Mouse (Mus musculus): ENCODE measurements around the gene Zfp428. TPM values are rescaled to one million over a fixed set of nuclear protein-coding genes. Genes with fewer than 3 reads are reported as not detected.

Zfp428 gene
- total RNA-seq, 1 experiment, result 114 TPM

DNA sequence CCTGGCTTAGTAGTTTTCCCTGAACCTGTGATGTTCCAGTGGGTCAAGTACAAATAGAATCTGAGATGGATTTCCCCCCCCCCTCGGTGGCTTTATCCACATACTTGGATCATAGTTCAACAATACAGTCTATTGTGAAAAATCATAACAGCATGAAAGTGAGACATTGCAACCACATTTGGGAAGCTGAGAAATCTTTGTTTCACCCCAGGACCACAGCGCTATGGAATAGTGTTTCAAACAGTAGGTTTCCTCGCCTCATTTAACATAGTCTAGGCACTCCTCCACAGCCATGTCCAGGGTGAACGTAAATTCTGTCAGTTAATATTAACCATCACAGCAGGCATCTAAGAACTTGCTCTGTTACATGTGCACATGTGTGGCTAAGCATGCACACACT is 30.3 kb downstream of the Zfp428 start:
- Histone ChIP-seq H3K4me1 (ENCODE audit: control insufficient read depth in 2 of 2, insufficient read depth in 2 of 2, low read length in 2 of 2, poor library complexity in 1 of 2) (peaks cover 2 to 4% of the 10 kb centered on the region in 2 experiments; a peak in 1 of 4 replicates), H3K4me3 (ENCODE audit: insufficient read depth in 1 of 2, low read depth in 1 of 2, low read length in 2 of 2, poor library complexity in 1 of 2, severe bottlenecking in 1 of 2) (no peak overlapping the region), H3K9me3 (ENCODE audit: control insufficient read depth, insufficient read depth, low read depth, low read length) (no peaks in the 10 kb centered on the region), H3K27ac (ENCODE audit: insufficient read depth, low read depth, low read length, poor library complexity, severe bottlenecking) (no peak overlapping the region), H3K9ac (ENCODE audit: insufficient read depth, low read depth, low read length, poor library complexity, severe bottlenecking) (no peak overlapping the region), H3K36me3 (ENCODE audit: control insufficient read depth, insufficient read depth, low read length, poor library complexity, severe bottlenecking) (no peaks in the 10 kb centered on the region)
- no peak for TF ChIP-seq HCFC1 (IDR thresholded peaks at IDR 0.05; ENCODE audit: borderline replicate concordance, insufficient read depth, low read length)
- no peak for TF ChIP-seq CHD2 (IDR thresholded peaks at IDR 0.05; ENCODE audit: low read depth, low read length)
- TF ChIP-seq MAFK (IDR thresholded peaks at IDR 0.05; ENCODE audit: insufficient read depth, low read depth, low read length), result no peak
- no peak for TF ChIP-seq ZNF384 (IDR thresholded peaks at IDR 0.05; ENCODE audit: low read depth, low read length)
- no peak for TF ChIP-seq ZC3H11A (IDR thresholded peaks at IDR 0.05; ENCODE audit: borderline replicate concordance, low read depth, low read length)
- DNase-seq (ENCODE audit: low read depth, low spot score), result no peak
- in situ Hi-C loops (cut with MboI; ENCODE audit: low sequenced_read_pairs in 2 of 2, unreplicated experiment in 2 of 2), result no loop called here

- in situ Hi-C loops (cut with MboI; ENCODE audit: low sequenced_read_pairs in 2 of 2, unreplicated experiment in 2 of 2), result no loop called here
- TF ChIP-seq CHD2 (IDR thresholded peaks at IDR 0.05; ENCODE audit: low read depth, low read length), result no peak
- TF ChIP-seq ZC3H11A (IDR thresholded peaks at IDR 0.05; ENCODE audit: borderline replicate concordance, low read depth, low read length), result no peak
- TF ChIP-seq ZNF384 (IDR thresholded peaks at IDR 0.05; ENCODE audit: low read depth, low read length), result no peak
- no peak for TF ChIP-seq MAFK (IDR thresholded peaks at IDR 0.05; ENCODE audit: insufficient read depth, low read depth, low read length)
- TF ChIP-seq HCFC1 (IDR thresholded peaks at IDR 0.05; ENCODE audit: borderline replicate concordance, insufficient read depth, low read length), result no peak
- Histone ChIP-seq H3K36me3 (ENCODE audit: control insufficient read depth, insufficient read depth, low read length, poor library complexity, severe bottlenecking) (no peaks in the 10 kb centered on the region), H3K9me3 (ENCODE audit: control insufficient read depth, insufficient read depth, low read depth, low read length) (no peaks in the 10 kb centered on the region), H3K4me1 (ENCODE audit: control insufficient read depth in 2 of 2, insufficient read depth in 2 of 2, low read length in 2 of 2, poor library complexity in 1 of 2) (peaks cover 2 to 4% of the 10 kb centered on the region in 2 experiments; a peak in 1 of 4 replicates), H3K4me3 (ENCODE audit: insufficient read depth in 1 of 2, low read depth in 1 of 2, low read length in 2 of 2, poor library complexity in 1 of 2, severe bottlenecking in 1 of 2) (no peak overlapping the region), H3K27ac (ENCODE audit: insufficient read depth, low read depth, low read length, poor library complexity, severe bottlenecking) (no peak overlapping the region), H3K9ac (ENCODE audit: insufficient read depth, low read depth, low read length, poor library complexity, severe bottlenecking) (no peak overlapping the region; the same call in 1 of the 2 replicates)
- DNase-seq (ENCODE audit: low read depth, low spot score), result no peak
These were observed 30.8 kb downstream of the Zfp428 start for GRCm38 (mm10) chr7:24537591-24537990.

GRCm38 (mm10) chr7:24538154-24538553 is 31.3 kb downstream of the Zfp428 start:
- Histone ChIP-seq H3K9ac (ENCODE audit: insufficient read depth, low read depth, low read length, poor library complexity, severe bottlenecking) (no peak overlapping the region), H3K36me3 (ENCODE audit: control insufficient read depth, insufficient read depth, low read length, poor library complexity, severe bottlenecking) (no peaks in the 10 kb centered on the region), H3K9me3 (ENCODE audit: control insufficient read depth, insufficient read depth, low read depth, low read length) (no peaks in the 10 kb centered on the region), H3K4me3 (ENCODE audit: insufficient read depth in 1 of 2, low read depth in 1 of 2, low read length in 2 of 2, poor library complexity in 1 of 2, severe bottlenecking in 1 of 2) (no peak overlapping the region), H3K4me1 (ENCODE audit: control insufficient read depth in 2 of 2, insufficient read depth in 2 of 2, low read length in 2 of 2, poor library complexity in 1 of 2) (peaks cover 2 to 4% of the 10 kb centered on the region in 2 experiments; a peak in 1 of 4 replicates), H3K27ac (ENCODE audit: insufficient read depth, low read depth, low read length, poor library complexity, severe bottlenecking) (no peak overlapping the region)
- in situ Hi-C loops (cut with MboI; ENCODE audit: low sequenced_read_pairs in 2 of 2, unreplicated experiment in 2 of 2), result no loop called here
- no peak for DNase-seq (ENCODE audit: low read depth, low spot score)
- no peak for TF ChIP-seq ZC3H11A (IDR thresholded peaks at IDR 0.05; ENCODE audit: borderline replicate concordance, low read depth, low read length)

DNA sequence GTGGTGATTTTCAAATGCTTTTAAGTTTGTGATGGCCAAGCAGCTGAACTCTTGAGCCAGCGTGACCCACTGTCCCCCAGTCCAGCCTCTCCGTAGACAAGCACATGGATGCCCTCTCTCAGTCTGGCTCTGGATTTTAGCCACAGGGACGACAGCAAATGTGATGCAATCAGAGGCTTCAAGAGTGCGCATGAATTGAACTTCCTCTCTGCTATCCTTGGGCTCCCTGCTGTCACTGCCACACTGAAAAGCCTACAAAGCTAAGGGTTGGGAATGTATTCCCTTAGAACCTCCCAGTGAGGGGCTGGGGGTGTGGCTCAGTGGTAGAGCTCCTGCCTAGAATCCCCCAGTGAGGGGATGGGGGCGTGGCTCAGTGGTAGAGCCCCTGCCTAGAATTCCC is 31.9 kb downstream of the Zfp428 start:
- in situ Hi-C loops (cut with MboI; ENCODE audit: low sequenced_read_pairs in 2 of 2, unreplicated experiment in 2 of 2), result no loop called here
- DNase-seq (ENCODE audit: low read depth, low spot score), result no peak
- no peak for TF ChIP-seq ZC3H11A (IDR thresholded peaks at IDR 0.05; ENCODE audit: borderline replicate concordance, low read depth, low read length)
- no peak for TF ChIP-seq HCFC1 (IDR thresholded peaks at IDR 0.05; ENCODE audit: borderline replicate concordance, insufficient read depth, low read length)
- TF ChIP-seq ZNF384 (IDR thresholded peaks at IDR 0.05; ENCODE audit: low read depth, low read length), result no peak
- TF ChIP-seq MAFK (IDR thresholded peaks at IDR 0.05; ENCODE audit: insufficient read depth, low read depth, low read length), result no peak
- no peak overlapping the region for H3K9ac ChIP-seq (ENCODE audit: insufficient read depth, low read depth, low read length, poor library complexity, severe bottlenecking)
- H3K27ac ChIP-seq (ENCODE audit: insufficient read depth, low read depth, low read length, poor library complexity, severe bottlenecking), result no peak overlapping the region
- H3K4me1 ChIP-seq (ENCODE audit: control insufficient read depth in 2 of 2, insufficient read depth in 2 of 2, low read length in 2 of 2, poor library complexity in 1 of 2), result peaks cover 2% of the 10 kb centered on the region in 2 experiments; a peak in 1 of 4 replicates
- no peak overlapping the region for H3K4me3 ChIP-seq (ENCODE audit: insufficient read depth in 1 of 2, low read depth in 1 of 2, low read length in 2 of 2, poor library complexity in 1 of 2, severe bottlenecking in 1 of 2)
- no peaks in the 10 kb centered on the region for H3K36me3 ChIP-seq (ENCODE audit: control insufficient read depth, insufficient read depth, low read length, poor library complexity, severe bottlenecking)
- no peaks in the 10 kb centered on the region for H3K9me3 ChIP-seq (ENCODE audit: control insufficient read depth, insufficient read depth, low read depth, low read length)

- Histone ChIP-seq H3K27ac (ENCODE audit: insufficient read depth, low read depth, low read length, poor library complexity, severe bottlenecking) (no peak overlapping the region), H3K9me3 (ENCODE audit: control insufficient read depth, insufficient read depth, low read depth, low read length) (no peaks in the 10 kb centered on the region), H3K36me3 (ENCODE audit: control insufficient read depth, insufficient read depth, low read length, poor library complexity, severe bottlenecking) (no peaks in the 10 kb centered on the region), H3K4me1 (ENCODE audit: control insufficient read depth in 2 of 2, insufficient read depth in 2 of 2, low read length in 2 of 2, poor library complexity in 1 of 2) (0 out of 4 replicates have a peak, but pooled peaks cover 0 to 2% of the 10 kb centered on the region in 2 experiments), H3K9ac (ENCODE audit: insufficient read depth, low read depth, low read length, poor library complexity, severe bottlenecking) (no peak overlapping the region), H3K4me3 (ENCODE audit: insufficient read depth in 1 of 2, low read depth in 1 of 2, low read length in 2 of 2, poor library complexity in 1 of 2, severe bottlenecking in 1 of 2) (no peak overlapping the region)
- in situ Hi-C loops (cut with MboI; ENCODE audit: low sequenced_read_pairs in 2 of 2, unreplicated experiment in 2 of 2), result no loop called here
- TF ChIP-seq CHD2 (IDR thresholded peaks at IDR 0.05; ENCODE audit: low read depth, low read length), result no peak
- TF ChIP-seq ZNF384 (IDR thresholded peaks at IDR 0.05; ENCODE audit: low read depth, low read length), result no peak
- no peak for TF ChIP-seq HCFC1 (IDR thresholded peaks at IDR 0.05; ENCODE audit: borderline replicate concordance, insufficient read depth, low read length)
- no peak for TF ChIP-seq MAFK (IDR thresholded peaks at IDR 0.05; ENCODE audit: insufficient read depth, low read depth, low read length)
- TF ChIP-seq ZC3H11A (IDR thresholded peaks at IDR 0.05; ENCODE audit: borderline replicate concordance, low read depth, low read length), result no peak
- DNase-seq (ENCODE audit: low read depth, low spot score), result no peak
These were observed 32.9 kb downstream of the Zfp428 start for GRCm38 (mm10) chr7:24539686-24540085.

All from ES-E14 (cell line).